Mouse (Mus musculus) MEL (cell line): ENCODE measurements around the gene Cep85l. TPM values are rescaled to one million over a fixed set of nuclear protein-coding genes. Genes with fewer than 3 reads are reported as not detected.

Experiments
- DNase-seq: peaks from one replicate; pipeline ENCODE4 v3.0.0; 2011; ENCODE audit warnings: low read depth, low spot score
- H3K27ac ChIP-seq: 2 replicates; pipeline ENCODE4 v1.5.1; 2012; ENCODE audit warnings: low read depth, mild to moderate bottlenecking, control low read depth, low read length, moderate library complexity; ENCODE audit not compliant: control insufficient read depth
- H3K27me3 ChIP-seq, 2 experiments: fragments of 150-350 bp in 1 of 2; sonication (generic) in 1 of 2; 2 replicates each; pipeline ENCODE4 v1.6.1; 2012; ENCODE audit warnings: low read length in 2 of 2, mild to moderate bottlenecking in 2 of 2, improper control_type of control experiment in 1 of 2, moderate library complexity in 1 of 2; ENCODE audit not compliant: insufficient read depth in 2 of 2, control insufficient read depth in 1 of 2
- H3K36me3 ChIP-seq, 2 experiments: 2 replicates each; pipeline ENCODE4 v1.6.1; 2012 to 2014; ENCODE audit warnings: low read length in 2 of 2, improper control_type of control experiment in 1 of 2, inconsistent platforms in 1 of 2, mild to moderate bottlenecking in 1 of 2; ENCODE audit not compliant: insufficient read depth in 2 of 2, control insufficient read depth in 1 of 2
- H3K4me1 ChIP-seq, 2 experiments: fragments of 150-350 bp in 1 of 2; sonication (generic) in 1 of 2; 2 replicates each; pipeline ENCODE4 v1.6.1; 2012; ENCODE audit warnings: low read length in 2 of 2, improper control_type of control experiment in 1 of 2, mild to moderate bottlenecking in 1 of 2; ENCODE audit not compliant: insufficient read depth in 2 of 2, control insufficient read depth in 1 of 2
- H3K4me3 ChIP-seq, 2 experiments: fragments of 150-350 bp in 1 of 2; sonication (generic) in 1 of 2; 2 replicates each; pipeline ENCODE4 v1.5.1; 2012; ENCODE audit warnings: low read depth in 2 of 2, low read length in 2 of 2, mild to moderate bottlenecking in 2 of 2, moderate library complexity in 2 of 2, control low read depth in 1 of 2, improper control_type of control experiment in 1 of 2; ENCODE audit not compliant: control insufficient read depth in 1 of 2, insufficient read depth in 1 of 2
- H3K79me2 ChIP-seq: 2 replicates; pipeline ENCODE4 v1.6.1; 2012; ENCODE audit warnings: mild to moderate bottlenecking, low read length, moderate library complexity; ENCODE audit not compliant: control insufficient read depth, poor library complexity, insufficient read depth
- H3K9ac ChIP-seq: 2 replicates; pipeline ENCODE4 v1.6.1; 2012; ENCODE audit warnings: low read depth, mild to moderate bottlenecking, control low read depth, low read length, moderate library complexity; ENCODE audit not compliant: control insufficient read depth, poor library complexity, severe bottlenecking
- H3K9me3 ChIP-seq: fragments of 150-350 bp; sonication (generic); replicated peaks from 2 replicates; pipeline ENCODE4 v1.6.1; 2012; ENCODE audit warnings: mild to moderate bottlenecking, low read length, improper control_type of control experiment, moderate library complexity; ENCODE audit not compliant: insufficient read depth
- E2F4 ChIP-seq: IDR thresholded peaks from 2 replicates; pipeline ENCODE4 v1.6.1; 2011; ENCODE audit warnings: low read depth, low read length, improper control_type of control experiment, borderline replicate concordance
- EP300 ChIP-seq, 2 experiments: IDR thresholded peaks; 2 replicates each; pipeline ENCODE4 v1.6.1; 2011; ENCODE audit warnings: improper control_type of control experiment in 2 of 2, low read length in 2 of 2, low read depth in 1 of 2, mild to moderate bottlenecking in 1 of 2
- ETS1 ChIP-seq: IDR thresholded peaks from 2 replicates; pipeline ENCODE4 v1.6.1; 2012; ENCODE audit warnings: low read depth, mild to moderate bottlenecking, inconsistent platforms, low read length, improper control_type of control experiment, moderate library complexity
- GABPA ChIP-seq: IDR thresholded peaks from 2 replicates; pipeline ENCODE4 v1.6.1; 2012; ENCODE audit warnings: low read depth, mild to moderate bottlenecking, inconsistent platforms, low read length, improper control_type of control experiment, moderate library complexity
- GATA1 ChIP-seq: IDR thresholded peaks from 2 replicates; pipeline ENCODE4 v1.6.1; 2011; ENCODE audit warnings: low read depth, low read length, improper control_type of control experiment
- JUND ChIP-seq: IDR thresholded peaks from 2 replicates; pipeline ENCODE4 v1.6.1; 2011; ENCODE audit warnings: low read depth, mild to moderate bottlenecking, improper control_type of control experiment, low read length
- KAT2A ChIP-seq: conservative IDR thresholded peaks from 2 replicates; pipeline ENCODE4 v1.6.1; 2012; ENCODE audit warnings: low read depth, low read length, improper control_type of control experiment, inconsistent platforms
- NELFE ChIP-seq: IDR thresholded peaks from 2 replicates; pipeline ENCODE4 v1.6.1; 2011; ENCODE audit warnings: low read depth, low read length, improper control_type of control experiment
- NRF1 ChIP-seq: IDR thresholded peaks from 2 replicates; pipeline ENCODE4 v1.6.1; 2014; ENCODE audit warnings: low read depth, mild to moderate bottlenecking, inconsistent platforms, low read length, improper control_type of control experiment, moderate library complexity; ENCODE audit not compliant: poor library complexity, insufficient read depth, severe bottlenecking
- POLR2A ChIP-seq, 2 experiments: IDR thresholded peaks; 2 replicates each; pipeline ENCODE4 v1.6.1; 2011 to 2012; ENCODE audit warnings: low read length in 2 of 2, mild to moderate bottlenecking in 2 of 2, control low read depth in 1 of 2, improper control_type of control experiment in 1 of 2, low read depth in 1 of 2, moderate library complexity in 1 of 2; ENCODE audit not compliant: control insufficient read depth in 1 of 2, insufficient read depth in 1 of 2, poor library complexity in 1 of 2
- RAD21 ChIP-seq: IDR thresholded peaks from 2 replicates; pipeline ENCODE4 v1.6.1; 2011; ENCODE audit warnings: mild to moderate bottlenecking, low read depth, low read length, improper control_type of control experiment
- SMC3 ChIP-seq: IDR thresholded peaks from 2 replicates; pipeline ENCODE4 v1.6.1; 2011; ENCODE audit warnings: low read depth, low read length, improper control_type of control experiment
- TAL1 ChIP-seq: IDR thresholded peaks from 2 replicates; pipeline ENCODE4 v1.6.1; 2012; ENCODE audit warnings: mild to moderate bottlenecking, inconsistent platforms, low read length, moderate library complexity, mixed read lengths
- TBP ChIP-seq: IDR thresholded peaks from 2 replicates; pipeline ENCODE4 v1.8.0; 2011; ENCODE audit warnings: low read depth, low read length, improper control_type of control experiment
- UBTF ChIP-seq: IDR thresholded peaks from 2 replicates; pipeline ENCODE4 v1.6.1; 2012; ENCODE audit warnings: low read depth, mild to moderate bottlenecking, inconsistent platforms, low read length, improper control_type of control experiment, moderate library complexity, borderline replicate concordance; ENCODE audit not compliant: insufficient read depth
- ZC3H11A ChIP-seq: IDR thresholded peaks from 2 replicates; pipeline ENCODE4 v1.6.1; 2012; ENCODE audit warnings: low read depth, mild to moderate bottlenecking, inconsistent platforms, low read length, improper control_type of control experiment
- ZMIZ1 ChIP-seq: IDR thresholded peaks from 2 replicates; pipeline ENCODE4 v1.6.1; 2012; ENCODE audit warnings: low read depth, mild to moderate bottlenecking, inconsistent platforms, low read length, improper control_type of control experiment, moderate library complexity
- polyA plus RNA-seq, 2 experiments: library from polyadenylated mRNA; stranded (reverse) in 1 of 2; unstranded in 1 of 2; fragments of >175 nt in 1 of 2; fragments of >200 nt in 1 of 2; gene quantifications; 2 replicates each; pipeline versions ENCODE4 v1.2.1 to v1.2.4; 2012; ENCODE audit warnings: low replicate concordance in 2 of 2, low read depth in 1 of 2; ENCODE audit not compliant: insufficient read length in 2 of 2, insufficient read depth in 1 of 2, missing spikeins in 1 of 2
- total RNA-seq: library from RNA; depleted of rRNA; stranded (reverse); fragments of 300-350 nt; gene quantifications from 2 replicates; pipeline ENCODE4 v1.2.3, GENCODE M21; 2012

Gene Cep85l
- total and polyA plus RNA-seq, 3 experiments = 2.2 to 43.1 (median 3.0) TPM

DNA sequence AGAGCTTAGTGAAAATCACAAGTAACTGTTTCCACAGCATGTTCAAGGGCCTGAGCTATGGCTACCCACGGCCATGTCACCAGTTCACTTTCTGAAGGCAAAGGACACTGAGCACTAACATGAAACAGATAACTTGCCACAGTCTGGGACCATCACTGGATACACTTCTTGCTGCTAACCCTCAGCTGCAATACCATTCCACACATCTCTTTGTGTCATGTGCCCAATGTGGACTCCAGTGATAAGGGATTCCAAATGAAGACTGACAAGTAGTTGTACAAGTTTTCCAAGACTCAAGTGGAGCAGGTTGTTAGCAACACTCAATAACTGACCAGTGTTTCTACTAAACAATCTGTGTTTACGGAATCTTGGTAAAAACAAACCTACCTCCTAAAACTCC is 44.5 kb downstream of the Cep85l start (continued):
- TF ChIP-seq ZC3H11A = no peak
- TF ChIP-seq KAT2A = no peak
- TF ChIP-seq UBTF = no peak
- TF ChIP-seq NRF1 = no peak
- peak; percentile 37; the same call in 1 of the 2 replicates for TF ChIP-seq ETS1
- no peak for TF ChIP-seq JUND
- TF ChIP-seq TAL1 = peak; percentile 85
- no peak for TF ChIP-seq E2F4
- no peak for TF ChIP-seq RAD21
- TF ChIP-seq POLR2A (IDR thresholded peaks at IDR 0.05; ENCODE audit: control insufficient read depth in 1 of 2, insufficient read depth in 1 of 2, low read depth in 1 of 2, low read length in 2 of 2, poor library complexity in 1 of 2) = no peak
- TF ChIP-seq ZMIZ1 = no peak
- TF ChIP-seq NELFE = no peak

DNA sequence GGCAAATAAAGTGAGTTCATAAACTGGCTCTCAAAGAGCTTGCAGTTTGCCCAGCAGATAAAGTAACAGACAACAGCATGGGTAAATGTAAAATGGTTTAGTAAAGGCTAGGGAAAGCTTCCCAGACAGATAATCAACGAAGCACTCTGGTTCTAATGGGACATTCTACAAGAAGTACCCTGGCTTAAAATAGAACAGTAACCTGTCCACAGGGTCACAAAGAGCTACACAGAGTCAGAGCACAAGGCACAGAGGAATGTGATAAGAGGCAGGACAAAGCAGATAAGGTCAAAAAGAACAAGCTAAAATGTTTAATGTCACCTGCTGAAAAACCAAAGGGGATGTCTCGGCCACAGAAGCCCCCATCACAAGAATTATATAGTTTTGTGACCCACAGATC is 47.0 kb downstream of the Cep85l start:
- TF ChIP-seq GATA1 = peak; percentile 42; the same call in 1 of the 2 replicates
- no peak for TF ChIP-seq GABPA
- TF ChIP-seq EP300 (IDR thresholded peaks at IDR 0.05; ENCODE audit: low read depth in 1 of 2, low read length in 2 of 2) = peak in 1 of 2 experiments; percentile 17; a peak in 1 of 4 replicates
- TF ChIP-seq TBP = no peak
- peaks cover 8% of the 10 kb centered on the region for H3K79me2 ChIP-seq
- no peak overlapping the region for H3K9ac ChIP-seq

DNA sequence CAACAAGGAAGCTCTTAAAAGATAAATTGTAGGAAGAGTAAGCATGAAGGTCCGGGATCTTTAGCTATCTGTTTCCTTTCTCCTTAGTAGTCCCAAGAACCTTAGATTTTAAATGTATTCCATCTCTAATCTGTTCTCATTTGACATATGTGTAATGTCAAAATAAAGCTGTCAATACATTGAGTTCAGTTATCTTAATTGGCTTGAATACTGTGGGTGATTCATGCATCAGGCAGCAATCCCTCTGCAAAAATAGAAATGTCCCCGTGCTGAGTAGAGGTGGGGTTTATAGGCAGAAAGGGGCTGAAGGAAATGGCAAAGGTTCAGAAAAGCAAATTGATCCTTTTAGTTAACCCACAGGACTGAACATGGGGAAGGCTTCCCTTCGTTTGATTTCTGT is 50.5 kb downstream of the Cep85l start:
- peaks cover 8% of the 10 kb centered on the region for H3K79me2 ChIP-seq
- H3K36me3 ChIP-seq = peaks cover 0 to 45% of the 10 kb centered on the region in 2 experiments; a peak in 2 of 4 replicates
- no peak for DNase-seq
- no peak overlapping the region for H3K4me3 ChIP-seq
- no peaks in the 10 kb centered on the region for H3K9me3 ChIP-seq
- no peak overlapping the region for H3K27ac ChIP-seq
- TF ChIP-seq NELFE (no peak), E2F4 (no peak), NRF1 (no peak), ZMIZ1 (no peak), SMC3 (no peak)
- H3K27me3 ChIP-seq = no peaks in the 10 kb centered on the region
- H3K9ac ChIP-seq = no peak overlapping the region
- H3K4me1 ChIP-seq = peaks cover 16 to 40% of the 10 kb centered on the region in 2 experiments

More for the DNA sequence above, 47.0 kb downstream of the Cep85l start:
- Histone ChIP-seq H3K4me3 (no peak overlapping the region), H3K27ac (no peak overlapping the region), H3K4me1 (peaks cover 25 to 58% of the 10 kb centered on the region in 2 experiments), H3K36me3 (peaks cover 0 to 62% of the 10 kb centered on the region in 2 experiments; a peak in 2 of 4 replicates), H3K9me3 (no peaks in the 10 kb centered on the region), H3K27me3 (no peaks in the 10 kb centered on the region)
- DNase-seq = no peak
